Mouse (Mus musculus): Measurements from ENCODE around the gene Zc3h15.
"Not testable (repeated sequence)": the region's sequence is repeated elsewhere in the genome, so short reads cannot be mapped to it uniquely, and the experiment has no call there.

Gene Zc3h15

GRCm38 (mm10) chr2:83674421-83674820, 30.2 kb downstream of the Zc3h15 start:
- DNase-seq (ENCODE audit: low spot score): no peak

GRCm38 (mm10) chr2:83674896-83675295, 30.7 kb downstream of the Zc3h15 start:
- DNase-seq (ENCODE audit: low spot score): no peak

- DNase-seq (ENCODE audit: low spot score): no peak
Observed at GRCm38 (mm10) chr2:83675681-83676080, 31.4 kb downstream of the Zc3h15 start.

GRCm38 (mm10) chr2:83676226-83676870, 32.1 kb downstream of the Zc3h15 start:
- no peak for DNase-seq (ENCODE audit: low spot score)

- DNase-seq (ENCODE audit: low spot score): no peak
Observed at GRCm38 (mm10) chr2:83681332-83681731, 37.1 kb downstream of the Zc3h15 start.

- no peak for DNase-seq (ENCODE audit: low spot score)
Observed at GRCm38 (mm10) chr2:83681785-83682184, 37.5 kb downstream of the Zc3h15 start.

GRCm38 (mm10) chr2:83682282-83682681, 38.0 kb downstream of the Zc3h15 start:
- no peak for DNase-seq (ENCODE audit: low spot score)

GRCm38 (mm10) chr2:83683731-83684519, 39.7 kb downstream of the Zc3h15 start:
- no peak for DNase-seq (ENCODE audit: low spot score)

GRCm38 (mm10) chr2:83684691-83685090, 40.5 kb downstream of the Zc3h15 start:
- DNase-seq (ENCODE audit: low spot score): no peak

- DNase-seq (ENCODE audit: low spot score): no peak
Observed at GRCm38 (mm10) chr2:83690372-83690771, 46.1 kb downstream of the Zc3h15 start.

- no peak for DNase-seq (ENCODE audit: low spot score)
Observed at GRCm38 (mm10) chr2:83692651-83693545, 48.7 kb downstream of the Zc3h15 start.

- no peak for DNase-seq (ENCODE audit: low spot score)
Observed at GRCm38 (mm10) chr2:83694061-83694460, 49.8 kb downstream of the Zc3h15 start.

- DNase-seq (ENCODE audit: low spot score): no peak
Observed at GRCm38 (mm10) chr2:83695345-83696247, 51.4 kb downstream of the Zc3h15 start.

- no peak for DNase-seq (ENCODE audit: low spot score)
Observed at GRCm38 (mm10) chr2:83698484-83698883, 54.2 kb downstream of the Zc3h15 start.

GRCm38 (mm10) chr2:83699324-83699723, 55.1 kb downstream of the Zc3h15 start:
- no peak for DNase-seq (ENCODE audit: low spot score)

- DNase-seq (ENCODE audit: low spot score): no peak
Observed at GRCm38 (mm10) chr2:83700667-83701066, 56.4 kb downstream of the Zc3h15 start.

GRCm38 (mm10) chr2:83702411-83702810, 58.2 kb downstream of the Zc3h15 start:
- DNase-seq (ENCODE audit: low spot score): no peak

- no peak for DNase-seq (ENCODE audit: low spot score)
Observed at GRCm38 (mm10) chr2:83705580-83706158, 61.4 kb downstream of the Zc3h15 start.

- no peak for DNase-seq (ENCODE audit: low spot score)
Observed at GRCm38 (mm10) chr2:83709896-83710524, 65.8 kb downstream of the Zc3h15 start.

GRCm38 (mm10) chr2:83713281-83713680, 69.0 kb downstream of the Zc3h15 start:
- DNase-seq (ENCODE audit: low spot score): not testable (repeated sequence)

GRCm38 (mm10) chr2:83713946-83714345, 69.7 kb downstream of the Zc3h15 start:
- DNase-seq (ENCODE audit: low spot score): no peak
